Mouse (Mus musculus): ENCODE data around the gene Mtrex. TPM values are rescaled to one million over a fixed set of nuclear protein-coding genes. Genes with fewer than 3 reads are reported as not detected.

Mtrex gene
- polyA plus RNA-seq, 1 experiment from 2014 or later = 53.8 TPM

- ATAC-seq (ENCODE audit: insufficient number of reproducible peaks, low FRiP score, low TSS enrichment, low read depth) = no peak
- 66% methylated on average over 3 of the region's 3 CpGs for WGBS
Measured at GRCm38 (mm10) chr13:112822413-112822812, 104.8 kb downstream of the Mtrex start.

GRCm38 (mm10) chr13:112818125-112818524, 109.1 kb downstream of the Mtrex start:
- no peak overlapping the region for H3K4me3 ChIP-seq
- H3K27me3 ChIP-seq = no peaks in the 10 kb centered on the region
- no peak overlapping the region for H3K4me2 ChIP-seq
- H3K4me1 ChIP-seq = no peaks in the 10 kb centered on the region
- 60% methylated on average over 3 of the region's 3 CpGs for WGBS
- ATAC-seq (ENCODE audit: insufficient number of reproducible peaks, low FRiP score, low TSS enrichment, low read depth) = no peak
- H3K36me3 ChIP-seq = peaks cover 3% of the 10 kb centered on the region; the same call in 1 of the 2 replicates
- no peaks in the 10 kb centered on the region for H3K9me3 ChIP-seq
- H3K9ac ChIP-seq = no peak overlapping the region
- H3K27ac ChIP-seq = no peak overlapping the region

More at GRCm38 (mm10) chr13:112822413-112822812, 104.8 kb downstream of the Mtrex start:
- H3K36me3 ChIP-seq = peaks cover 3% of the 10 kb centered on the region
- H3K4me2 ChIP-seq = no peak overlapping the region
- no peaks in the 10 kb centered on the region for H3K27me3 ChIP-seq
- H3K9ac ChIP-seq = no peak overlapping the region
- no peaks in the 10 kb centered on the region for H3K9me3 ChIP-seq
- H3K4me1 ChIP-seq = no peaks in the 10 kb centered on the region
- H3K4me3 ChIP-seq = no peak overlapping the region
- no peak overlapping the region for H3K27ac ChIP-seq

Other genes with a start within 250 kb of the Mtrex start
- gene Plpp1, start 126.6 kb downstream of the Mtrex start, polyA plus RNA-seq (2015; fragmentation: Nextera tagmentation; extraction: Ambion mirVana) = 90.5 and 109 TPM in 2 replicates
- 24.9 and 25.0 TPM in 2 replicates for gene Dhx29, start 56 bp upstream of the Mtrex start, polyA plus RNA-seq (2015; fragmentation: Nextera tagmentation; extraction: Ambion mirVana)
- 0.32 and 0.37 TPM in 2 replicates for gene Ccno, start 60.4 kb upstream of the Mtrex start, polyA plus RNA-seq (2015; fragmentation: Nextera tagmentation; extraction: Ambion mirVana)
- gene Mcidas, start 66.4 kb upstream of the Mtrex start, polyA plus RNA-seq (2015; fragmentation: Nextera tagmentation; extraction: Ambion mirVana) = not detected in 2 replicates
- not detected in 2 replicates for gene Cdc20b, start 107.7 kb upstream of the Mtrex start, polyA plus RNA-seq (2015; fragmentation: Nextera tagmentation; extraction: Ambion mirVana)
- 220 and 224 TPM in 2 replicates for gene Gpx8, start 119.0 kb upstream of the Mtrex start, polyA plus RNA-seq (2015; fragmentation: Nextera tagmentation; extraction: Ambion mirVana)
- not detected in 2 replicates for gene Gzma, start 173.6 kb upstream of the Mtrex start, polyA plus RNA-seq (2015; fragmentation: Nextera tagmentation; extraction: Ambion mirVana)

Data from limb, embryonic 15.5 days (tissue).